In the genomic region with DNA sequence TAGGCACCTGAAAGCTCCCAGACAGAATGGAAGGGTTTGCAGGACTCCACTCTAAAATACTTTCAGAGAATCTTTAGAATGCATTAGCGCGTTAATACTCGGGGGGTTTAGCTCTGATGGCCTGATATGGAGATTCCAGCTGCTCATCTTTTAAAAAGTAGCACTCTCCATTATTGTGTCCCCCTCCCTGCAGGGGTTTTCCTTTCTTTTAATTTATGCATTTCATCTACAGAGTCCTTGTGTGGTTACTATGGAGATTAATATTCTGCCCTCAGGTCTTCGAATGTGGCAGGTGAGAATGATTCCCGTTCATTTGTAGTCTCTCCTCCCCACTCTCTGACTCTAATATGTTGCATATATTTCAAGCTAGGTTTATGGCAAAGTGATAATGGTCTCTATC, we compare ENCODE assay signal across 27 mouse cellular contexts.
A peak's percentile ranks its signal among the peaks of the same experiment; 100 is the strongest.
DNase-seq lines count a peak whose midpoint lies in the region; ATAC-seq and TF ChIP-seq lines count a peak whose summit lies in the region.
"Had no signal": no experiment of that assay in that cellular context is flagged by ENCODE, and none has a peak within 500 bp of the region (broad histone marks: within the 10 kb centered on the region; RNA-seq: fewer than 3 reads in every experiment).

No protein-coding gene starts in this region.

- H3K36me3 ChIP-seq in forebrain, embryonic 11.5 days (ENCODE audit: control insufficient read depth, insufficient read depth, low read length), result no peaks in the 10 kb centered on the region
- no peaks in the 10 kb centered on the region for H3K36me3 ChIP-seq in forebrain, postnatal 0 days (ENCODE audit: insufficient read depth)
- H3K36me3 ChIP-seq in hindbrain, embryonic 14.5 days (replicated peaks; ENCODE audit: control insufficient read depth, insufficient read depth), result no peaks in the 10 kb centered on the region
- no peaks in the 10 kb centered on the region for H3K36me3 ChIP-seq in hindbrain, embryonic 10.5 days
- no peaks in the 10 kb centered on the region for H3K36me3 ChIP-seq in midbrain, embryonic 15.5 days (replicated peaks)
- no peaks in the 10 kb centered on the region for H3K36me3 ChIP-seq in kidney, adult 2 months (ENCODE audit: control insufficient read depth, insufficient read depth, low read length)
- H3K36me3 ChIP-seq: embryonic facial prominence, embryonic 10.5 days; embryonic facial prominence, embryonic 15.5 days; G1E; heart, embryonic 12.5 days; intestine, embryonic 15.5 days; liver, embryonic 12.5 days had no signal

- TF ChIP-seq CTCF in forebrain, postnatal 0 days (IDR thresholded peaks at IDR 0.05; ENCODE audit: low read depth), result no peak
- TF ChIP-seq CTCF in brain, embryonic 14.5 days (IDR thresholded peaks at IDR 0.05; ENCODE audit: borderline replicate concordance, extremely low read depth, insufficient read depth, insufficient read length), result no peak
- TF ChIP-seq CTCF in kidney, adult 2 months (conservative IDR thresholded peaks at IDR 0.05; ENCODE audit: insufficient read depth, insufficient read length, low read depth, low read length), result no peak

- no peak overlapping the region for H3K27ac ChIP-seq in forebrain, embryonic 11.5 days (ENCODE audit: low read depth, low read length)
- H3K27ac ChIP-seq in forebrain, postnatal 0 days (ENCODE audit: low read depth, low read length), result no peak overlapping the region
- no peak overlapping the region for H3K27ac ChIP-seq in hindbrain, embryonic 14.5 days
- no peak overlapping the region for H3K27ac ChIP-seq in hindbrain, embryonic 10.5 days
- H3K27ac ChIP-seq in midbrain, embryonic 15.5 days, result no peak overlapping the region
- H3K27ac ChIP-seq in kidney, adult 2 months (ENCODE audit: insufficient read depth, low read depth, low read length), result no peak overlapping the region
- H3K27ac ChIP-seq: embryonic facial prominence, embryonic 10.5 days; embryonic facial prominence, embryonic 15.5 days; gastrocnemius, adult 2 months; heart, adult 2 months; intestine, embryonic 15.5 days; kidney, postnatal 0 days; liver, embryonic 12.5 days had no signal

- DNase-seq in forebrain, embryonic 11.5 days (ENCODE audit: low spot score), result no peak
- no peak for DNase-seq in forebrain, postnatal 0 days
- no peak for DNase-seq in hindbrain, embryonic 14.5 days (ENCODE audit: low spot score)
- no peak for DNase-seq in hindbrain, embryonic 10.5 days (ENCODE audit: low spot score)
- DNase-seq in brain, embryonic 14.5 days (ENCODE audit: low read depth), result peak; percentile 56
- DNase-seq in kidney, adult 2 months, result no peak
- no peak for DNase-seq in gastrocnemius, adult 18-20 months (ENCODE audit: low spot score)
- DNase-seq: adrenal gland, adult 8-10 months; cerebellum, adult 8-10 months; cerebellum, postnatal 25 days; gastrocnemius, adult 2 months; gastrocnemius, postnatal 36 days; heart, adult 2 months; kidney, adult 8-10 months; kidney, postnatal 4 days; layer of hippocampus, postnatal 36 days; liver, postnatal 0 days; lung, postnatal 36 days; thymus, postnatal 4 days had no signal

- H3K27me3 ChIP-seq in forebrain, embryonic 11.5 days (ENCODE audit: control insufficient read depth, insufficient read depth, low read length), result no peaks in the 10 kb centered on the region
- H3K27me3 ChIP-seq in forebrain, postnatal 0 days (ENCODE audit: insufficient read depth, low read length), result no peaks in the 10 kb centered on the region
- no peaks in the 10 kb centered on the region for H3K27me3 ChIP-seq in hindbrain, embryonic 14.5 days (ENCODE audit: control insufficient read depth, insufficient read depth, low read length)
- no peaks in the 10 kb centered on the region for H3K27me3 ChIP-seq in hindbrain, embryonic 10.5 days (ENCODE audit: insufficient read depth, poor library complexity, severe bottlenecking)
- H3K27me3 ChIP-seq in midbrain, embryonic 15.5 days (replicated peaks), result no peaks in the 10 kb centered on the region
- no peaks in the 10 kb centered on the region for H3K27me3 ChIP-seq in kidney, adult 2 months (replicated peaks; ENCODE audit: control insufficient read depth, insufficient read depth, low read length)
- H3K27me3 ChIP-seq: embryonic facial prominence, embryonic 15.5 days; heart, embryonic 12.5 days; intestine, embryonic 15.5 days; liver, embryonic 12.5 days had no signal

- 0 out of 2 replicates have a peak, but pooled peaks have one; percentile 10 for ATAC-seq in forebrain, embryonic 11.5 days (replicated peaks; ENCODE audit: low FRiP score)
- ATAC-seq in forebrain, postnatal 0 days, result no peak
- ATAC-seq in hindbrain, embryonic 14.5 days (ENCODE audit: low FRiP score), result peak; percentile 49; the same call in 1 of the 2 replicates
- peak; percentile 86 for ATAC-seq in midbrain, embryonic 15.5 days (replicated peaks)
- ATAC-seq: intestine, embryonic 15.5 days; liver, embryonic 12.5 days; liver, postnatal 0 days had no signal

- H3K4me3 ChIP-seq in forebrain, embryonic 11.5 days (ENCODE audit: low read depth, low read length), result no peak overlapping the region
- H3K4me3 ChIP-seq in forebrain, postnatal 0 days (ENCODE audit: low read depth, low read length), result no peak overlapping the region
- no peak overlapping the region for H3K4me3 ChIP-seq in hindbrain, embryonic 14.5 days (replicated peaks; ENCODE audit: low read length)
- no peak overlapping the region for H3K4me3 ChIP-seq in hindbrain, embryonic 10.5 days
- no peak overlapping the region for H3K4me3 ChIP-seq in midbrain, embryonic 15.5 days
- no peak overlapping the region for H3K4me3 ChIP-seq in kidney, adult 2 months (ENCODE audit: insufficient read depth, low read depth, low read length)
- H3K4me3 ChIP-seq: embryonic facial prominence, embryonic 10.5 days; embryonic facial prominence, embryonic 15.5 days; gastrocnemius, adult 2 months; heart, adult 2 months; heart, embryonic 12.5 days; intestine, embryonic 15.5 days; liver, embryonic 12.5 days had no signal

- H3K4me1 ChIP-seq in forebrain, embryonic 11.5 days (replicated peaks; ENCODE audit: control insufficient read depth, insufficient read depth, low read length), result no peaks in the 10 kb centered on the region
- H3K4me1 ChIP-seq in forebrain, postnatal 0 days (ENCODE audit: insufficient read depth), result no peaks in the 10 kb centered on the region
- no peaks in the 10 kb centered on the region for H3K4me1 ChIP-seq in hindbrain, embryonic 14.5 days (replicated peaks; ENCODE audit: control insufficient read depth, insufficient read depth, low read length)
- H3K4me1 ChIP-seq in hindbrain, embryonic 10.5 days (replicated peaks), result no peaks in the 10 kb centered on the region
- no peaks in the 10 kb centered on the region for H3K4me1 ChIP-seq in midbrain, embryonic 15.5 days
- H3K4me1 ChIP-seq in kidney, adult 2 months (ENCODE audit: control insufficient read depth, insufficient read depth, low read length), result no peaks in the 10 kb centered on the region
- H3K4me1 ChIP-seq: embryonic facial prominence, embryonic 10.5 days; embryonic facial prominence, embryonic 15.5 days; heart, embryonic 12.5 days; intestine, embryonic 15.5 days; liver, embryonic 12.5 days had no signal

- no peak overlapping the region for H3K9ac ChIP-seq in forebrain, embryonic 11.5 days (ENCODE audit: low read length)
- H3K9ac ChIP-seq in forebrain, postnatal 0 days, result no peak overlapping the region
- no peak overlapping the region for H3K9ac ChIP-seq in hindbrain, embryonic 14.5 days
- H3K9ac ChIP-seq in midbrain, embryonic 15.5 days, result no peak overlapping the region
- H3K9ac ChIP-seq: embryonic facial prominence, embryonic 15.5 days; heart, embryonic 12.5 days; intestine, embryonic 15.5 days; liver, embryonic 12.5 days; liver, postnatal 0 days had no signal

- H3K4me2 ChIP-seq in forebrain, embryonic 11.5 days (ENCODE audit: low read depth, low read length, severe bottlenecking), result no peak overlapping the region
- no peak overlapping the region for H3K4me2 ChIP-seq in forebrain, postnatal 0 days (ENCODE audit: low read depth)
- no peak overlapping the region for H3K4me2 ChIP-seq in hindbrain, embryonic 14.5 days (replicated peaks)
- no peak overlapping the region for H3K4me2 ChIP-seq in midbrain, embryonic 15.5 days
- H3K4me2 ChIP-seq: embryonic facial prominence, embryonic 15.5 days; heart, embryonic 12.5 days; intestine, embryonic 15.5 days; liver, embryonic 12.5 days had no signal

- no peak for TF ChIP-seq POLR2A in brain, embryonic 14.5 days (IDR thresholded peaks at IDR 0.05; ENCODE audit: borderline replicate concordance, extremely low read depth, insufficient read depth, insufficient read length, poor library complexity, severe bottlenecking)
- no peak for TF ChIP-seq POLR2A in kidney, adult 2 months (IDR thresholded peaks at IDR 0.05; ENCODE audit: low read depth, low read length)

- H3K9me3 ChIP-seq in forebrain, embryonic 11.5 days (ENCODE audit: control insufficient read depth, low read length), result no peaks in the 10 kb centered on the region
- H3K9me3 ChIP-seq in forebrain, postnatal 0 days (ENCODE audit: low read length), result no peaks in the 10 kb centered on the region
- H3K9me3 ChIP-seq in hindbrain, embryonic 14.5 days (ENCODE audit: control insufficient read depth, low read length), result no peaks in the 10 kb centered on the region
- no peaks in the 10 kb centered on the region for H3K9me3 ChIP-seq in hindbrain, embryonic 10.5 days
- H3K9me3 ChIP-seq in midbrain, embryonic 15.5 days, result no peaks in the 10 kb centered on the region
- H3K9me3 ChIP-seq: embryonic facial prominence, embryonic 10.5 days; embryonic facial prominence, embryonic 15.5 days; heart, embryonic 12.5 days; intestine, embryonic 15.5 days; liver, embryonic 12.5 days had no signal

- 87% methylated on average over 5 of the region's 5 CpGs for WGBS in forebrain, embryonic 11.5 days
- WGBS in forebrain, postnatal 0 days, result 78% methylated on average over 5 of the region's 5 CpGs
- WGBS in hindbrain, embryonic 14.5 days, result 67% methylated on average over 5 of the region's 5 CpGs
- 92% methylated on average over 5 of the region's 5 CpGs for WGBS in hindbrain, embryonic 10.5 days
- 63% methylated on average over 5 of the region's 5 CpGs for WGBS in midbrain, embryonic 15.5 days
- WGBS in kidney, adult 2 months, result 88% methylated on average over 5 of the region's 5 CpGs
